Mouse (Mus musculus): ENCODE measurements around the gene Tenm2.

Tenm2 gene

GRCm38 (mm10) chr11:36020009-36020408 is 1215.8 kb downstream of the Tenm2 start:
- POLR2A ChIA-PET, result no interaction called here
- CTCF ChIA-PET, result no interaction called here

- POLR2A ChIA-PET, result no interaction called here
- CTCF ChIA-PET, result interaction anchor here in 1 of 4 experiments (0.5 to 2.5 kb wide), 2 partner anchors 12 to 318 kb away, joined by 5 to 6 read pairs; no protein-coding TSS in a partner anchor
Measured at GRCm38 (mm10) chr11:36013179-36013578, 1222.6 kb downstream of the Tenm2 start.

- POLR2A ChIA-PET, result interaction anchor here in 1 of 4 experiments (0.5 kb wide), 1 partner anchor 138 kb away, joined by 3 read pairs; no protein-coding TSS in a partner anchor
- CTCF ChIA-PET, result interaction anchor here in 1 of 4 experiments (1.1 kb wide), 1 partner anchor 24 kb away, joined by 3 read pairs; no protein-coding TSS in a partner anchor
Measured at GRCm38 (mm10) chr11:36009281-36010208, 1226.2 kb downstream of the Tenm2 start.

GRCm38 (mm10) chr11:36002900-36003299 is 1232.9 kb downstream of the Tenm2 start:
- ChIA-PET POLR2A (interaction anchor here in 1 of 4 experiments (0.5 kb wide), 1 partner anchor 160 kb away, joined by 3 read pairs; no protein-coding TSS in a partner anchor), CTCF (interaction anchor here in 1 of 4 experiments (0.7 kb wide), 1 partner anchor 171 kb away, joined by 4 read pairs; no protein-coding TSS in a partner anchor)

GRCm38 (mm10) chr11:36001282-36001970 is 1234.3 kb downstream of the Tenm2 start:
- ChIA-PET CTCF (interaction anchor here (0.5 to 2.5 kb wide), 90 partner anchors 10 to 1197 kb away, joined by 3 to 24 read pairs (median 4); partner anchors contain the start of genes Fbll1 (in 1 of the 4) and Pank3 (in 1 of the 4)), POLR2A (interaction anchor here (0.6 to 2.8 kb wide), 22 partner anchors 12 to 757 kb away, joined by 3 to 12 read pairs (median 3); no protein-coding TSS in a partner anchor)

- ChIA-PET CTCF (interaction anchor here (0.5 to 2.5 kb wide), 91 partner anchors 9 to 1767 kb away, joined by 3 to 24 read pairs (median 4); partner anchors contain the start of genes Fbll1 (in 1 of the 4) and Pank3 (in 1 of the 4)), POLR2A (interaction anchor here (0.6 to 2.8 kb wide), 23 partner anchors 11 to 757 kb away, joined by 3 to 12 read pairs (median 3); no protein-coding TSS in a partner anchor)
Measured at GRCm38 (mm10) chr11:36000585-36001281, 1235.0 kb downstream of the Tenm2 start.

- CTCF ChIA-PET, result interaction anchor here in 3 of 4 experiments (0.6 to 2.5 kb wide), 6 partner anchors 9 to 521 kb away, joined by 4 to 13 read pairs (median 5); no protein-coding TSS in a partner anchor
- POLR2A ChIA-PET, result interaction anchor here in 2 of 4 experiments (0.9 to 2.8 kb wide), 5 partner anchors 9 to 293 kb away, joined by 3 to 12 read pairs (median 5); no protein-coding TSS in a partner anchor
Measured at GRCm38 (mm10) chr11:36000038-36000437, 1235.7 kb downstream of the Tenm2 start.

GRCm38 (mm10) chr11:35998048-35998447 is 1237.7 kb downstream of the Tenm2 start:
- CTCF ChIA-PET, result interaction anchor here in 1 of 4 experiments (0.6 kb wide), 1 partner anchor 191 kb away, joined by 3 read pairs; no protein-coding TSS in a partner anchor
- POLR2A ChIA-PET, result interaction anchor here in 3 of 4 experiments (0.5 to 1.4 kb wide), 5 partner anchors 8 to 64 kb away, joined by 3 read pairs; no protein-coding TSS in a partner anchor

- CTCF ChIA-PET, result interaction anchor here (0.5 to 1.2 kb wide), 11 partner anchors 9 to 693 kb away, joined by 3 to 7 read pairs (median 4); no protein-coding TSS in a partner anchor
- POLR2A ChIA-PET, result interaction anchor here in 2 of 4 experiments (0.6 to 1.7 kb wide), 3 partner anchors 9 to 464 kb away, joined by 3 to 8 read pairs (median 3); no protein-coding TSS in a partner anchor
Measured at GRCm38 (mm10) chr11:35995310-35995709, 1240.5 kb downstream of the Tenm2 start.

GRCm38 (mm10) chr11:35991846-35992245 is 1243.9 kb downstream of the Tenm2 start:
- POLR2A ChIA-PET, result interaction anchor here in 1 of 4 experiments (1.3 kb wide), 1 partner anchor 12 kb away, joined by 3 read pairs; no protein-coding TSS in a partner anchor
- CTCF ChIA-PET, result interaction anchor here in 1 of 4 experiments (1.9 kb wide), 1 partner anchor 9 kb away, joined by 7 read pairs; no protein-coding TSS in a partner anchor

- ChIA-PET POLR2A (interaction anchor here in 2 of 4 experiments (0.6 to 0.8 kb wide), 2 partner anchors 8 to 11 kb away, joined by 3 read pairs; no protein-coding TSS in a partner anchor), CTCF (interaction anchor here in 1 of 4 experiments (1.1 kb wide), 1 partner anchor 11 kb away, joined by 4 read pairs; no protein-coding TSS in a partner anchor)
Measured at GRCm38 (mm10) chr11:35989967-35990366, 1245.8 kb downstream of the Tenm2 start.

GRCm38 (mm10) chr11:35985841-35986393 is 1249.8 kb downstream of the Tenm2 start:
- ChIA-PET CTCF (interaction anchor here (0.6 to 2.0 kb wide), 11 partner anchors 8 to 212 kb away, joined by 3 to 18 read pairs (median 3); no protein-coding TSS in a partner anchor), POLR2A (interaction anchor here in 3 of 4 experiments (0.6 to 2.0 kb wide), 11 partner anchors 9 to 1748 kb away, joined by 3 to 9 read pairs (median 5); no protein-coding TSS in a partner anchor)

GRCm38 (mm10) chr11:35982734-35983133 is 1253.0 kb downstream of the Tenm2 start:
- POLR2A ChIA-PET, result interaction anchor here in 2 of 4 experiments (0.6 to 1.6 kb wide), 7 partner anchors 10 to 1251 kb away, joined by 3 to 5 read pairs (median 3); no protein-coding TSS in a partner anchor
- CTCF ChIA-PET, result interaction anchor here in 1 of 4 experiments (0.7 to 0.8 kb wide), 2 partner anchors 13 to 146 kb away, joined by 4 read pairs; no protein-coding TSS in a partner anchor

GRCm38 (mm10) chr11:35980411-35980917 is 1255.3 kb downstream of the Tenm2 start, which contains the start of gene Wwc1:
Gene Wwc1 (minus strand): TSS chr11:35980527.
- ChIA-PET CTCF (no interaction called here), POLR2A (interaction anchor here in 3 of 4 experiments (0.6 to 3.1 kb wide), 11 partner anchors 10 to 169 kb away, joined by 3 to 21 read pairs (median 4); no protein-coding TSS in a partner anchor)

- ChIA-PET CTCF (interaction anchor here in 2 of 4 experiments (0.9 kb wide), 2 partner anchors 21 to 140 kb away, joined by 3 to 4 read pairs; no protein-coding TSS in a partner anchor), POLR2A (interaction anchor here in 3 of 4 experiments (0.5 to 3.1 kb wide), 31 partner anchors 9 to 403 kb away, joined by 3 to 23 read pairs (median 4); no protein-coding TSS in a partner anchor)
Measured at GRCm38 (mm10) chr11:35979733-35980410, 1255.9 kb downstream of the Tenm2 start.

Measured in embryonic stem cell, embryonic (primary cell).